Mouse (Mus musculus) lung, adult 2 months (tissue): ENCODE results near the gene Dio3.

Source experiments
- CTCF ChIP-seq: fragments of 200-500 bp; IDR thresholded peaks from 2 replicates; pipeline ENCODE4 v1.5.1; 2011; ENCODE audit warnings: mild to moderate bottlenecking, low read length, control low read depth; ENCODE audit not compliant: insufficient read depth
- POLR2A ChIP-seq: fragments of 200-500 bp; IDR thresholded peaks from 2 replicates; pipeline ENCODE4 v1.6.1; 2011; ENCODE audit warnings: low read depth, mild to moderate bottlenecking, control low read depth, low read length, borderline replicate concordance; ENCODE audit errors: extremely low read depth

DNA sequence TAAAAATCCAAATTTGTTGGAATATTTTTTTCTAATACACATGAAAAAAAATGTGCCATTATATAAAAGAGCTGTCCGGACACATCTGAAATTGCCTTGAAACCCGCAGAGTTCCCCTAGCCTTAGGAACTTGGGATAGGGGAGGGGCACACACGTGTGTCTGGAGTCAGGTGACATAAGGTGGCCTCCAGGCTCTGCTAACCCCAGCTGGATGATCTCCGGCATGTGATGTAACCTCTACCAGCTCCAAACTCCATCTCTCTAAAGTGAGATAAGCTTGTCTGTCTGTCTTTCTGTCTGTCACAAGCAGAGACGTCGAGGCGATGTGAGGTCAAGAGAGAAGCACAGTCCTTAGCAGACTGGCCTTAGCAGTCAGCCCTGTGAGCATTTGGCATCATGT, 48.6 kb upstream of the Dio3 start:
- no peak for TF ChIP-seq POLR2A
- TF ChIP-seq CTCF = no peak
